Mouse (Mus musculus) 416B (cell line): ENCODE measurements around the gene A830031A19Rik.

Experiments
- DNase-seq: peaks from one replicate; pipeline ENCODE4 v3.0.0; 2011; ENCODE audit warnings: low read depth

The A830031A19Rik gene

GRCm38 (mm10) chr11:24074634-24075104, at the start of gene A830031A19Rik:
Gene A830031A19Rik (minus strand): TSS chr11:24075054.
- DNase-seq, result no peak

- DNase-seq, result no peak
These were observed 49.1 kb upstream of the A830031A19Rik start for GRCm38 (mm10) chr11:24123991-24124390.

GRCm38 (mm10) chr11:24122899-24123298, 48.0 kb upstream of the A830031A19Rik start:
- no peak for DNase-seq

- no peak for DNase-seq
These were observed 46.3 kb upstream of the A830031A19Rik start for GRCm38 (mm10) chr11:24121136-24121535.

- no peak for DNase-seq
These were observed 41.9 kb upstream of the A830031A19Rik start for GRCm38 (mm10) chr11:24116582-24117318.

- no peak for DNase-seq
These were observed 41.2 kb upstream of the A830031A19Rik start for GRCm38 (mm10) chr11:24116041-24116440.

GRCm38 (mm10) chr11:24115017-24115752, 40.3 kb upstream of the A830031A19Rik start:
- DNase-seq, result no peak

GRCm38 (mm10) chr11:24111720-24112119, 36.9 kb upstream of the A830031A19Rik start:
- DNase-seq, result no peak

- no peak for DNase-seq
These were observed 35.3 kb upstream of the A830031A19Rik start for GRCm38 (mm10) chr11:24110113-24110512.

- DNase-seq, result no peak
These were observed 34.5 kb upstream of the A830031A19Rik start for GRCm38 (mm10) chr11:24109388-24109787.

GRCm38 (mm10) chr11:24108974-24109373, 34.1 kb upstream of the A830031A19Rik start:
- DNase-seq, result no peak

- DNase-seq, result no peak
These were observed 32.6 kb upstream of the A830031A19Rik start for GRCm38 (mm10) chr11:24107414-24107813.

- no peak for DNase-seq
These were observed 28.4 kb upstream of the A830031A19Rik start for GRCm38 (mm10) chr11:24103128-24103742.

- DNase-seq, result no peak
These were observed 27.5 kb upstream of the A830031A19Rik start for GRCm38 (mm10) chr11:24102372-24102771.

GRCm38 (mm10) chr11:24101625-24102024, 26.8 kb upstream of the A830031A19Rik start:
- DNase-seq, result no peak

GRCm38 (mm10) chr11:24100449-24101070, 25.7 kb upstream of the A830031A19Rik start:
- DNase-seq, result no peak

GRCm38 (mm10) chr11:24099886-24100293, 25.0 kb upstream of the A830031A19Rik start:
- DNase-seq, result no peak

- no peak for DNase-seq
These were observed 24.4 kb upstream of the A830031A19Rik start for GRCm38 (mm10) chr11:24099215-24099614.

GRCm38 (mm10) chr11:24098662-24099061, 23.8 kb upstream of the A830031A19Rik start:
- DNase-seq, result no peak

- DNase-seq, result no peak
These were observed 23.2 kb upstream of the A830031A19Rik start for GRCm38 (mm10) chr11:24098069-24098468.

GRCm38 (mm10) chr11:24097026-24097425, 22.2 kb upstream of the A830031A19Rik start:
- no peak for DNase-seq

GRCm38 (mm10) chr11:24096483-24096882, 21.6 kb upstream of the A830031A19Rik start:
- DNase-seq, result no peak
